Mouse (Mus musculus): Measurements from ENCODE around the gene Hist2h3b. TPM values are rescaled to one million over a fixed set of nuclear protein-coding genes. Genes with fewer than 3 reads are reported as not detected.
"Not testable (repeated sequence)": the region's sequence is repeated elsewhere in the genome, so short reads cannot be mapped to it uniquely, and the experiment has no call there.

Gene Hist2h3b
- polyA plus RNA-seq, 1 experiment from 2014 or later, result 13.3 TPM

GRCm38 (mm10) chr3:96280660-96281059, 12.2 kb downstream of the Hist2h3b start:
- H3K27me3 ChIP-seq (replicated peaks; ENCODE audit: control insufficient read depth, insufficient read depth, low read length), result peaks cover 10% of the 10 kb centered on the region; the same call in 1 of the 2 replicates
- no peak overlapping the region for H3K4me2 ChIP-seq (replicated peaks; ENCODE audit: low read depth)
- no peaks in the 10 kb centered on the region for H3K9me3 ChIP-seq (ENCODE audit: control insufficient read depth)
- ATAC-seq, result no peak
- H3K4me3 ChIP-seq (ENCODE audit: low read depth, low read length), result no peak overlapping the region
- H3K9ac ChIP-seq (ENCODE audit: low read depth, low read length), result no peak overlapping the region
- 52% methylated on average over 6 of the region's 6 CpGs for WGBS
- H3K4me1 ChIP-seq (replicated peaks; ENCODE audit: control insufficient read depth, insufficient read depth, low read length), result no peaks in the 10 kb centered on the region
- no peaks in the 10 kb centered on the region for H3K36me3 ChIP-seq (ENCODE audit: control insufficient read depth, insufficient read depth)
- peak; percentile 13; the same call in 1 of the 2 replicates for TF ChIP-seq CTCF (IDR thresholded peaks at IDR 0.05; ENCODE audit: low read depth)
- H3K27ac ChIP-seq (ENCODE audit: low read depth, low read length), result no peak overlapping the region

GRCm38 (mm10) chr3:96284457-96284856, 16.0 kb downstream of the Hist2h3b start:
- Histone ChIP-seq H3K9me3 (ENCODE audit: control insufficient read depth) (no peaks in the 10 kb centered on the region), H3K4me2 (replicated peaks; ENCODE audit: low read depth) (no peak overlapping the region), H3K4me1 (replicated peaks; ENCODE audit: control insufficient read depth, insufficient read depth, low read length) (no peaks in the 10 kb centered on the region), H3K36me3 (ENCODE audit: control insufficient read depth, insufficient read depth) (no peaks in the 10 kb centered on the region), H3K27me3 (replicated peaks; ENCODE audit: control insufficient read depth, insufficient read depth, low read length) (peaks cover 10% of the 10 kb centered on the region; the same call in 1 of the 2 replicates), H3K9ac (ENCODE audit: low read depth, low read length) (no peak overlapping the region), H3K4me3 (ENCODE audit: low read depth, low read length) (no peak overlapping the region), H3K27ac (ENCODE audit: low read depth, low read length) (no peak overlapping the region)
- ATAC-seq, result no peak
- 16% methylated on average over 4 of the region's 4 CpGs for WGBS
- peak; percentile 70 for TF ChIP-seq CTCF (IDR thresholded peaks at IDR 0.05; ENCODE audit: low read depth)

- not testable (repeated sequence) for H3K9ac ChIP-seq (ENCODE audit: low read depth, low read length); H3K9me3 ChIP-seq (ENCODE audit: control insufficient read depth); H3K4me1 ChIP-seq (replicated peaks; ENCODE audit: control insufficient read depth, insufficient read depth, low read length); ATAC-seq; H3K4me2 ChIP-seq (replicated peaks; ENCODE audit: low read depth); H3K27ac ChIP-seq (ENCODE audit: low read depth, low read length); H3K36me3 ChIP-seq (ENCODE audit: control insufficient read depth, insufficient read depth); H3K4me3 ChIP-seq (ENCODE audit: low read depth, low read length)
- peak; percentile 91 for TF ChIP-seq CTCF (IDR thresholded peaks at IDR 0.05; ENCODE audit: low read depth)
- 88% methylated on average over 11 of the region's 11 CpGs for WGBS
- H3K27me3 ChIP-seq (replicated peaks; ENCODE audit: control insufficient read depth, insufficient read depth, low read length), result peaks cover 10% of the 10 kb centered on the region; the same call in 1 of the 2 replicates
Measured at GRCm38 (mm10) chr3:96287334-96287733, 18.9 kb downstream of the Hist2h3b start.

DNA sequence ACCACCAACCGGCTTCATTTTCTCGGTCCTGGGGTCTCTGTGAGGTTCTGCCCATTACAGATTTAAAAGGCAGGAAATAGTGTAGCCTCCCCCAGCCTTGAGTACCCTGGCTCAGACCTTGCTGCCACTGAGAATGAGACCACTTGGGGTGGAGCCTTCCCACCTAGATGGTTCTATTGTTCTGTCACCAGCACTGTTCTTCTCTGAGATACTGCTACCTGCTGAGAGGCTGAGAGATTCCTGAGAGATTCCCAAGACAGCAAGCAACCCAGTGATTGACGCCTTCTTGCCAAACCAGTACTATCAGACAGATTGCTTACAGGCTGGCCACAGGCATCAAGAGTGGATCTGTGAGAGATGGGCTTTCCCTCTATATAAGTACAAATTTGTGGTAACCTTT, 20.7 kb downstream of the Hist2h3b start:
- H3K27ac ChIP-seq (ENCODE audit: low read depth, low read length), result no peak overlapping the region
- no peaks in the 10 kb centered on the region for H3K4me1 ChIP-seq (replicated peaks; ENCODE audit: control insufficient read depth, insufficient read depth, low read length)
- 68% methylated on average over 3 of the region's 3 CpGs for WGBS
- H3K4me2 ChIP-seq (replicated peaks; ENCODE audit: low read depth), result no peak overlapping the region
- H3K27me3 ChIP-seq (replicated peaks; ENCODE audit: control insufficient read depth, insufficient read depth, low read length), result peaks cover 5% of the 10 kb centered on the region; the same call in 1 of the 2 replicates
- no peak overlapping the region for H3K4me3 ChIP-seq (ENCODE audit: low read depth, low read length)
- no peak overlapping the region for H3K9ac ChIP-seq (ENCODE audit: low read depth, low read length)
- no peak for ATAC-seq
- no peaks in the 10 kb centered on the region for H3K36me3 ChIP-seq (ENCODE audit: control insufficient read depth, insufficient read depth)
- H3K9me3 ChIP-seq (ENCODE audit: control insufficient read depth), result no peaks in the 10 kb centered on the region
- TF ChIP-seq CTCF (IDR thresholded peaks at IDR 0.05; ENCODE audit: low read depth), result no peak

GRCm38 (mm10) chr3:96290727-96291126, 22.3 kb downstream of the Hist2h3b start:
- H3K27me3 ChIP-seq (replicated peaks; ENCODE audit: control insufficient read depth, insufficient read depth, low read length); H3K4me2 ChIP-seq (replicated peaks; ENCODE audit: low read depth); ATAC-seq; H3K9me3 ChIP-seq (ENCODE audit: control insufficient read depth); H3K4me1 ChIP-seq (replicated peaks; ENCODE audit: control insufficient read depth, insufficient read depth, low read length); H3K36me3 ChIP-seq (ENCODE audit: control insufficient read depth, insufficient read depth); H3K27ac ChIP-seq (ENCODE audit: low read depth, low read length); H3K9ac ChIP-seq (ENCODE audit: low read depth, low read length); H3K4me3 ChIP-seq (ENCODE audit: low read depth, low read length): not testable (repeated sequence)
- WGBS, result 90% methylated on average over 3 of the region's 3 CpGs

GRCm38 (mm10) chr3:96292641-96293040, 24.2 kb downstream of the Hist2h3b start:
- no peaks in the 10 kb centered on the region; the same call in 1 of the 2 replicates for H3K27me3 ChIP-seq (replicated peaks; ENCODE audit: control insufficient read depth, insufficient read depth, low read length)
- no peaks in the 10 kb centered on the region for H3K4me1 ChIP-seq (replicated peaks; ENCODE audit: control insufficient read depth, insufficient read depth, low read length)
- H3K36me3 ChIP-seq (ENCODE audit: control insufficient read depth, insufficient read depth), result no peaks in the 10 kb centered on the region
- no peak overlapping the region for H3K27ac ChIP-seq (ENCODE audit: low read depth, low read length)
- 60% methylated on average over 6 of the region's 6 CpGs for WGBS
- H3K9ac ChIP-seq (ENCODE audit: low read depth, low read length), result no peak overlapping the region
- H3K9me3 ChIP-seq (ENCODE audit: control insufficient read depth), result no peaks in the 10 kb centered on the region
- ATAC-seq, result no peak
- no peak for TF ChIP-seq CTCF (IDR thresholded peaks at IDR 0.05; ENCODE audit: low read depth)
- H3K4me3 ChIP-seq (ENCODE audit: low read depth, low read length), result no peak overlapping the region
- H3K4me2 ChIP-seq (replicated peaks; ENCODE audit: low read depth), result no peak overlapping the region

GRCm38 (mm10) chr3:96293368-96293767, 24.9 kb downstream of the Hist2h3b start:
- Histone ChIP-seq H3K27ac (ENCODE audit: low read depth, low read length) (no peak overlapping the region), H3K9ac (ENCODE audit: low read depth, low read length) (no peak overlapping the region), H3K4me2 (replicated peaks; ENCODE audit: low read depth) (no peak overlapping the region), H3K4me3 (ENCODE audit: low read depth, low read length) (no peak overlapping the region), H3K4me1 (replicated peaks; ENCODE audit: control insufficient read depth, insufficient read depth, low read length) (no peaks in the 10 kb centered on the region), H3K36me3 (ENCODE audit: control insufficient read depth, insufficient read depth) (no peaks in the 10 kb centered on the region), H3K27me3 (replicated peaks; ENCODE audit: control insufficient read depth, insufficient read depth, low read length) (no peaks in the 10 kb centered on the region; the same call in 1 of the 2 replicates), H3K9me3 (ENCODE audit: control insufficient read depth) (no peaks in the 10 kb centered on the region)
- no peak for ATAC-seq
- WGBS, result 51% methylated on average over 5 of the region's 5 CpGs
- no peak for TF ChIP-seq CTCF (IDR thresholded peaks at IDR 0.05; ENCODE audit: low read depth)

All from intestine, postnatal 0 days (tissue).